8 mouse cellular contexts compared by ENCODE assay signal in the genomic region with DNA sequence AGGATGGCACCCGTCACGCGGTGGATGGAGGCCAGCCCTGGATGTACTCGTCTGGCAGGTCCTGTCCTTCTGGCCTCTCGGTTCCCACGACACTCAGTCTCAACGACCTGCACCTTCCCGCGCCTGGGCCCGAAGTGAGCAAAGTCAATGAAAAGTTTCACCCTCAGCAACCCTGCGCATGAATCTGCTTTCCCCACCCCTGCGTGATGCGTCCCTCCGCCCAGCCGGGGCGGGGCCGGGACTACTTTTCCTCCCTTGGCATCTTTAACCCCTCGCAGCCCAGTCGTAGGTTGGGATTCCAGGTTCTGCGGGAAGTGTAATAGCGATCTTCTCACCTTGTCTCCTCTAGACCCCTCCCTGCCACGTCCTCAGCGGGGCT. TPM values are rescaled to one million over a fixed set of nuclear protein-coding genes. Genes with fewer than 3 reads are reported as not detected.
DNase-seq lines count a peak whose midpoint lies in the region; ATAC-seq lines count a peak whose summit lies in the region.

No protein-coding gene starts in this region.

- ATAC-seq in embryonic facial prominence, embryonic 13.5 days (ENCODE audit: insufficient number of reproducible peaks, insufficient read depth, low FRiP score, low TSS enrichment, low read depth), result peak; percentile 34; the same call in 1 of the 2 replicates
- ATAC-seq in limb, embryonic 12.5 days (ENCODE audit: insufficient number of reproducible peaks, insufficient read depth, low FRiP score, low TSS enrichment, low read depth), result peak; percentile 39; the same call in 1 of the 2 replicates
- peak; percentile 19; the same call in 1 of the 2 replicates for ATAC-seq in midbrain, embryonic 14.5 days (ENCODE audit: low FRiP score, low TSS enrichment)

- DNase-seq in 3T3-L1 (ENCODE audit: low read depth, low spot score), result peak; percentile 84
- DNase-seq in adrenal gland, postnatal 36 days, result peak; percentile 95
- peak; percentile 96 for DNase-seq in heart, adult 8-10 months (ENCODE audit: low spot score)
- DNase-seq in kidney, adult 8-10 months, result peak; percentile 92 to 94
- DNase-seq in midbrain, embryonic 14.5 days, result peak; percentile 95
- peak; percentile 86 for DNase-seq in spleen, adult 12 weeks (ENCODE audit: low spot score)

- H3K36me3 ChIP-seq in embryonic facial prominence, embryonic 13.5 days, result peaks cover 10% of the 10 kb centered on the region
- peaks cover 16% of the 10 kb centered on the region for H3K36me3 ChIP-seq in limb, embryonic 12.5 days
- no peaks in the 10 kb centered on the region for H3K36me3 ChIP-seq in midbrain, embryonic 14.5 days (ENCODE audit: control insufficient read depth, insufficient read depth, low read length)

- H3K27me3 ChIP-seq in embryonic facial prominence, embryonic 13.5 days, result no peaks in the 10 kb centered on the region
- H3K27me3 ChIP-seq in limb, embryonic 12.5 days, result no peaks in the 10 kb centered on the region
- H3K27me3 ChIP-seq in midbrain, embryonic 14.5 days (ENCODE audit: control insufficient read depth, insufficient read depth, low read length), result no peaks in the 10 kb centered on the region

- H3K9me3 ChIP-seq in embryonic facial prominence, embryonic 13.5 days, result no peaks in the 10 kb centered on the region
- no peaks in the 10 kb centered on the region for H3K9me3 ChIP-seq in limb, embryonic 12.5 days
- H3K9me3 ChIP-seq in midbrain, embryonic 14.5 days (ENCODE audit: control insufficient read depth, low read length), result no peaks in the 10 kb centered on the region

- H3K27ac ChIP-seq in embryonic facial prominence, embryonic 13.5 days, result peak overlapping the region; percentile 97
- H3K27ac ChIP-seq in limb, embryonic 12.5 days, result peak overlapping the region; percentile 93
- H3K27ac ChIP-seq in midbrain, embryonic 14.5 days (replicated peaks; ENCODE audit: low read depth, low read length), result peak overlapping the region; percentile 91

- WGBS in embryonic facial prominence, embryonic 13.5 days, result under 1% methylated on average over 23 of the region's 23 CpGs
- under 1% methylated on average over 23 of the region's 23 CpGs for WGBS in limb, embryonic 12.5 days
- WGBS in midbrain, embryonic 14.5 days, result under 1% methylated on average over 23 of the region's 23 CpGs

- H3K4me1 ChIP-seq in embryonic facial prominence, embryonic 13.5 days, result peaks cover 15% of the 10 kb centered on the region
- peaks cover 9% of the 10 kb centered on the region for H3K4me1 ChIP-seq in limb, embryonic 12.5 days (replicated peaks)
- peaks cover 24% of the 10 kb centered on the region for H3K4me1 ChIP-seq in midbrain, embryonic 14.5 days (ENCODE audit: control insufficient read depth, insufficient read depth, low read length)

- peak overlapping the region; percentile 89 for H3K4me3 ChIP-seq in embryonic facial prominence, embryonic 13.5 days
- peak overlapping the region; percentile 87 for H3K4me3 ChIP-seq in limb, embryonic 12.5 days (replicated peaks)
- H3K4me3 ChIP-seq in midbrain, embryonic 14.5 days (replicated peaks; ENCODE audit: low read depth, low read length), result peak overlapping the region; percentile 86

- H3K9ac ChIP-seq in embryonic facial prominence, embryonic 13.5 days, result peak overlapping the region; percentile 94
- H3K9ac ChIP-seq in limb, embryonic 12.5 days (replicated peaks), result peak overlapping the region; percentile 90
- H3K9ac ChIP-seq in midbrain, embryonic 14.5 days (replicated peaks; ENCODE audit: low read length), result peak overlapping the region; percentile 73

- peak overlapping the region; percentile 87 for H3K4me2 ChIP-seq in embryonic facial prominence, embryonic 13.5 days
- H3K4me2 ChIP-seq in limb, embryonic 12.5 days, result peak overlapping the region; percentile 97
- peak overlapping the region; percentile 88 for H3K4me2 ChIP-seq in midbrain, embryonic 14.5 days (ENCODE audit: low read length)

RNA-seq across cellular contexts. Expression of gene Tob2, which starts 0.5 kb away (rescaled TPM):
- 100 to 1,000 TPM; 103 to 125 TPM for total RNA-seq in adrenal gland, postnatal 36 days (2021)
- 25.6 and 26.7 TPM in 2 replicates for polyA plus RNA-seq in embryonic facial prominence, embryonic 13.5 days (2015; fragmentation: Nextera tagmentation; extraction: Ambion mirVana)
- 100 to 1,000 TPM in 1 of 4 experiments, 10 to 100 TPM in 3; 50.6 to 129 (median 74.7) TPM for total RNA-seq in heart, adult 8-10 months (2022)
- 22.6 and 25.0 TPM in 2 replicates for polyA plus RNA-seq in limb, embryonic 12.5 days (2016; fragmentation: Nextera tagmentation; extraction: Ambion mirVana)
- 11.7 and 14.4 TPM in 2 replicates for polyA plus RNA-seq in midbrain, embryonic 14.5 days (2014; fragmentation: Nextera tagmentation; extraction: Ambion mirVana)

RNA-seq across cellular contexts. Expression of gene Phf5a, which starts 13.6 kb away (rescaled TPM):
- 10 to 100 TPM; 57.8 to 59.2 TPM for total RNA-seq in adrenal gland, postnatal 36 days (2021)
- 164 and 172 TPM in 2 replicates for polyA plus RNA-seq in embryonic facial prominence, embryonic 13.5 days (2015; fragmentation: Nextera tagmentation; extraction: Ambion mirVana)
- total RNA-seq in heart, adult 8-10 months (2022), result 10 to 100 TPM; 31.9 to 39.3 (median 33.9) TPM
- polyA plus RNA-seq in limb, embryonic 12.5 days (2016; fragmentation: Nextera tagmentation; extraction: Ambion mirVana), result 147 and 168 TPM in 2 replicates
- 139 and 149 TPM in 2 replicates for polyA plus RNA-seq in midbrain, embryonic 14.5 days (2014; fragmentation: Nextera tagmentation; extraction: Ambion mirVana)

RNA-seq across cellular contexts. Expression of gene Aco2, which starts 14.0 kb away (rescaled TPM):
- 100 to 1,000 TPM; 823 to 866 TPM for total RNA-seq in adrenal gland, postnatal 36 days (2021)
- polyA plus RNA-seq in embryonic facial prominence, embryonic 13.5 days (2015; fragmentation: Nextera tagmentation; extraction: Ambion mirVana), result 148 and 151 TPM in 2 replicates
- total RNA-seq in heart, adult 8-10 months (2022), result 1,000 to 10,000 TPM; 2,119 to 2,448 (median 2,260) TPM
- 139 and 143 TPM in 2 replicates for polyA plus RNA-seq in limb, embryonic 12.5 days (2016; fragmentation: Nextera tagmentation; extraction: Ambion mirVana)
- polyA plus RNA-seq in midbrain, embryonic 14.5 days (2014; fragmentation: Nextera tagmentation; extraction: Ambion mirVana), result 211 and 221 TPM in 2 replicates

RNA-seq across cellular contexts. Expression of gene Tef, which starts 55.9 kb away (rescaled TPM):
- 100 to 1,000 TPM in 1 of 2 experiments, 10 to 100 TPM in 1; 61.4 to 101 TPM for total RNA-seq in adrenal gland, postnatal 36 days (2021)
- 29.4 and 30.3 TPM in 2 replicates for polyA plus RNA-seq in embryonic facial prominence, embryonic 13.5 days (2015; fragmentation: Nextera tagmentation; extraction: Ambion mirVana)
- 100 to 1,000 TPM; 125 to 157 (median 155) TPM for total RNA-seq in heart, adult 8-10 months (2022)
- polyA plus RNA-seq in limb, embryonic 12.5 days (2016; fragmentation: Nextera tagmentation; extraction: Ambion mirVana), result 26.1 and 27.2 TPM in 2 replicates
- polyA plus RNA-seq in midbrain, embryonic 14.5 days (2014; fragmentation: Nextera tagmentation; extraction: Ambion mirVana), result 12.9 and 19.6 TPM in 2 replicates

Comparison
In these comparisons a context has a peak if more than half of its experiments do, and no peak if none do; other contexts are left out.
1. Peak in every context shown above with its lines: DNase-seq, ATAC-seq, H3K4me3 ChIP-seq and H3K27ac ChIP-seq.